Mouse (Mus musculus) limb, embryonic 12.5 days (tissue): ENCODE measurements around the gene Sost. TPM values are rescaled to one million over a fixed set of nuclear protein-coding genes. Genes with fewer than 3 reads are reported as not detected.

Experiments used
- ATAC-seq: fragments of 200-750 bp; cut with Nextera tagmentation; 2 replicates; pipeline ENCODE4 v1.8.0; 2017; ENCODE audit warnings: low read depth, moderate TSS enrichment; ENCODE audit not compliant: insufficient number of reproducible peaks, insufficient read depth, low FRiP score, low TSS enrichment
- H3K27ac ChIP-seq: fragments of 300-500 bp; sonication (generic); 2 replicates; pipeline ENCODE4 v1.5.1; 2016; ENCODE audit warnings: mild to moderate bottlenecking, moderate library complexity
- H3K27me3 ChIP-seq: fragments of 300-500 bp; sonication (generic); 2 replicates; pipeline ENCODE4 v1.6.1; 2016; ENCODE audit warnings: mild to moderate bottlenecking, moderate library complexity
- H3K36me3 ChIP-seq: fragments of 300-500 bp; sonication (generic); 2 replicates; pipeline ENCODE4 v1.6.1; 2016; ENCODE audit warnings: mild to moderate bottlenecking, moderate library complexity
- H3K4me1 ChIP-seq: fragments of 300-500 bp; sonication (generic); replicated peaks from 2 replicates; pipeline ENCODE4 v1.6.1; 2016
- H3K4me2 ChIP-seq: fragments of 300-500 bp; sonication (generic); 2 replicates; pipeline ENCODE4 v1.6.1; 2016; ENCODE audit warnings: mild to moderate bottlenecking, moderate library complexity
- H3K4me3 ChIP-seq: fragments of 300-500 bp; sonication (generic); replicated peaks from 2 replicates; pipeline ENCODE4 v1.5.1; 2016; ENCODE audit warnings: mild to moderate bottlenecking
- H3K9ac ChIP-seq: fragments of 300-500 bp; sonication (generic); replicated peaks from 2 replicates; pipeline ENCODE4 v1.6.1; 2016; ENCODE audit warnings: mild to moderate bottlenecking, moderate library complexity
- H3K9me3 ChIP-seq: fragments of 300-500 bp; sonication (generic); 2 replicates; pipeline ENCODE4 v1.6.1; 2016; ENCODE audit warnings: mild to moderate bottlenecking, moderate library complexity
- WGBS: fragments of 180-500 bp; shearing (Covaris S2); methylation state at CpG from one replicate; pipeline ENCODE4 v1.1.7; 2016; 5-methylcytosine and 5-hydroxymethylcytosine counted together
- polyA plus RNA-seq: library from polyadenylated mRNA; unstranded; fragments of >200 nt; fragmentation: Nextera tagmentation; extraction: Ambion mirVana; gene quantifications from 2 replicates; pipeline ENCODE4 v1.2.1, GENCODE M21; 2016

Sost gene
- polyA plus RNA-seq, 1 experiment from 2014 or later: 1.1 TPM

GRCm38 (mm10) chr11:101969835-101970234 is 3.0 kb upstream of the Sost start:
- no peak overlapping the region for H3K4me3 ChIP-seq
- no peak for ATAC-seq
- no peak overlapping the region for H3K27ac ChIP-seq
- no peaks in the 10 kb centered on the region for H3K36me3 ChIP-seq
- H3K9ac ChIP-seq: no peak overlapping the region
- H3K4me2 ChIP-seq: no peak overlapping the region
- H3K4me1 ChIP-seq: peaks cover 44% of the 10 kb centered on the region
- H3K9me3 ChIP-seq: no peaks in the 10 kb centered on the region
- WGBS: 85% methylated on average over 13 of the region's 13 CpGs
- H3K27me3 ChIP-seq: peaks cover 42% of the 10 kb centered on the region

- peak; percentile 37; the same call in 1 of the 2 replicates for ATAC-seq
- Histone ChIP-seq H3K9ac (no peak overlapping the region), H3K36me3 (no peaks in the 10 kb centered on the region), H3K4me3 (no peak overlapping the region), H3K9me3 (no peaks in the 10 kb centered on the region), H3K27ac (no peak overlapping the region), H3K4me2 (no peak overlapping the region), H3K27me3 (peaks cover 52% of the 10 kb centered on the region), H3K4me1 (peaks cover 47% of the 10 kb centered on the region)
- under 1% methylated on average over 5 of the region's 5 CpGs for WGBS
Measured at GRCm38 (mm10) chr11:101968791-101969190, 2.0 kb upstream of the Sost start.

- no peak; the same call in 1 of the 2 replicates for ATAC-seq
- Histone ChIP-seq H3K27me3 (peaks cover 57% of the 10 kb centered on the region), H3K4me3 (no peak overlapping the region), H3K27ac (no peak overlapping the region), H3K9ac (no peak overlapping the region), H3K36me3 (no peaks in the 10 kb centered on the region), H3K4me1 (peaks cover 47% of the 10 kb centered on the region), H3K9me3 (no peaks in the 10 kb centered on the region), H3K4me2 (no peak overlapping the region)
- 2% methylated on average over 7 of the region's 7 CpGs for WGBS
Measured at GRCm38 (mm10) chr11:101968311-101968710, 1.5 kb upstream of the Sost start.

GRCm38 (mm10) chr11:101965553-101965952 is 1.3 kb downstream of the Sost start:
- Histone ChIP-seq H3K27ac (no peak overlapping the region), H3K27me3 (peaks cover 84% of the 10 kb centered on the region), H3K9ac (no peak overlapping the region), H3K9me3 (no peaks in the 10 kb centered on the region), H3K36me3 (no peaks in the 10 kb centered on the region), H3K4me2 (peak overlapping the region; percentile 95; the same call in 1 of the 2 replicates), H3K4me1 (peaks cover 55% of the 10 kb centered on the region), H3K4me3 (peak overlapping the region; percentile 6; the same call in 1 of the 2 replicates)
- 19% methylated on average over 2 of the region's 2 CpGs for WGBS
- no peak for ATAC-seq

- WGBS: 1% methylated on average over 8 of the region's 8 CpGs
- peak overlapping the region; percentile 95; the same call in 1 of the 2 replicates for H3K4me2 ChIP-seq
- H3K36me3 ChIP-seq: no peaks in the 10 kb centered on the region
- no peak overlapping the region for H3K27ac ChIP-seq
- ATAC-seq: no peak
- H3K9ac ChIP-seq: no peak overlapping the region
- peak overlapping the region; percentile 56; the same call in 1 of the 2 replicates for H3K4me3 ChIP-seq
- peaks cover 88% of the 10 kb centered on the region for H3K27me3 ChIP-seq
- peaks cover 55% of the 10 kb centered on the region for H3K4me1 ChIP-seq
- no peaks in the 10 kb centered on the region for H3K9me3 ChIP-seq
Measured at GRCm38 (mm10) chr11:101964647-101965046, 2.2 kb downstream of the Sost start.

- peak overlapping the region; percentile 62 for H3K9ac ChIP-seq
- H3K4me1 ChIP-seq: peaks cover 54% of the 10 kb centered on the region
- peaks cover 89% of the 10 kb centered on the region for H3K27me3 ChIP-seq
- under 1% methylated on average over 78 of the region's 78 CpGs for WGBS
- H3K4me3 ChIP-seq: peak overlapping the region; percentile 56
- ATAC-seq: no peak
- H3K4me2 ChIP-seq: peak overlapping the region; percentile 95
- no peak overlapping the region; the same call in 1 of the 2 replicates for H3K27ac ChIP-seq
- no peaks in the 10 kb centered on the region for H3K36me3 ChIP-seq
- H3K9me3 ChIP-seq: no peaks in the 10 kb centered on the region
Measured at GRCm38 (mm10) chr11:101963473-101964291, 3.1 kb downstream of the Sost start.

GRCm38 (mm10) chr11:101963043-101963442 is 3.8 kb downstream of the Sost start:
- H3K4me2 ChIP-seq: peak overlapping the region; percentile 95
- H3K9me3 ChIP-seq: no peaks in the 10 kb centered on the region
- H3K4me3 ChIP-seq: peak overlapping the region; percentile 56
- ATAC-seq: no peak
- H3K36me3 ChIP-seq: no peaks in the 10 kb centered on the region
- 3% methylated on average over 11 of the region's 11 CpGs for WGBS
- H3K27me3 ChIP-seq: peaks cover 89% of the 10 kb centered on the region
- peaks cover 49% of the 10 kb centered on the region for H3K4me1 ChIP-seq
- H3K27ac ChIP-seq: no peak overlapping the region
- H3K9ac ChIP-seq: no peak overlapping the region

- Histone ChIP-seq H3K27ac (no peak overlapping the region), H3K9ac (no peak overlapping the region), H3K4me3 (no peak overlapping the region), H3K9me3 (no peaks in the 10 kb centered on the region), H3K36me3 (no peaks in the 10 kb centered on the region), H3K4me1 (peaks cover 14% of the 10 kb centered on the region), H3K27me3 (peaks cover 34% of the 10 kb centered on the region), H3K4me2 (no peak overlapping the region)
- no peak for ATAC-seq
- WGBS: 65% methylated on average over 5 of the region's 5 CpGs
Measured at GRCm38 (mm10) chr11:101957476-101957875, 9.3 kb downstream of the Sost start.

GRCm38 (mm10) chr11:101953441-101953840 is 13.4 kb downstream of the Sost start:
- no peak overlapping the region for H3K27ac ChIP-seq
- no peak for ATAC-seq
- WGBS: 75% methylated on average over 4 of the region's 4 CpGs

GRCm38 (mm10) chr11:101952541-101953341 is 14.1 kb downstream of the Sost start:
- WGBS: 37% methylated on average over 24 of the region's 24 CpGs
- H3K27ac ChIP-seq: peak overlapping the region; percentile 23; the same call in 1 of the 2 replicates
- H3K4me3 ChIP-seq: no peak overlapping the region
- peak overlapping the region; percentile 34 for H3K4me2 ChIP-seq
- H3K36me3 ChIP-seq: no peaks in the 10 kb centered on the region
- H3K27me3 ChIP-seq: peaks cover 3% of the 10 kb centered on the region
- no peak for ATAC-seq
- H3K9me3 ChIP-seq: no peaks in the 10 kb centered on the region
- H3K4me1 ChIP-seq: peaks cover 11% of the 10 kb centered on the region
- H3K9ac ChIP-seq: no peak overlapping the region

More at GRCm38 (mm10) chr11:101953441-101953840, 13.4 kb downstream of the Sost start:
- no peak overlapping the region for H3K9ac ChIP-seq
- H3K36me3 ChIP-seq: no peaks in the 10 kb centered on the region
- H3K4me2 ChIP-seq: no peak overlapping the region
- no peak overlapping the region for H3K4me3 ChIP-seq
- no peaks in the 10 kb centered on the region for H3K9me3 ChIP-seq
- H3K27me3 ChIP-seq: peaks cover 7% of the 10 kb centered on the region
- H3K4me1 ChIP-seq: peaks cover 11% of the 10 kb centered on the region

- no peak overlapping the region for H3K9ac ChIP-seq
- no peaks in the 10 kb centered on the region for H3K9me3 ChIP-seq
- H3K27me3 ChIP-seq: peaks cover 3% of the 10 kb centered on the region
- no peak overlapping the region for H3K4me3 ChIP-seq
- H3K4me1 ChIP-seq: peaks cover 15% of the 10 kb centered on the region
- WGBS: 92% methylated on average over 5 of the region's 5 CpGs
- H3K36me3 ChIP-seq: no peaks in the 10 kb centered on the region
- H3K4me2 ChIP-seq: no peak overlapping the region
- H3K27ac ChIP-seq: no peak overlapping the region
- ATAC-seq: no peak
Measured at GRCm38 (mm10) chr11:101950021-101950420, 16.8 kb downstream of the Sost start.
